Mouse (Mus musculus) hindbrain, postnatal 0 days (tissue): ENCODE data around the gene Disp1. TPM values are rescaled to one million over a fixed set of nuclear protein-coding genes. Genes with fewer than 3 reads are reported as not detected.

Experiments used
- ATAC-seq: fragments of 200-750 bp; cut with Nextera tagmentation; 2 replicates; pipeline ENCODE4 v1.8.0; 2017; ENCODE audit warnings: mild to moderate bottlenecking, moderate TSS enrichment, moderate library complexity
- DNase-seq: peaks from one replicate; pipeline ENCODE4 v3.0.0-alpha.2; 2015; ENCODE audit warnings: low spot score
- H3K27ac ChIP-seq: fragments of 300-500 bp; sonication (generic); 2 replicates; pipeline ENCODE4 v1.5.1; 2014; ENCODE audit warnings: mild to moderate bottlenecking
- H3K27me3 ChIP-seq: fragments of 300-500 bp; sonication (generic); 2 replicates; pipeline ENCODE4 v1.6.1; 2014; ENCODE audit warnings: low read length, mixed read lengths; ENCODE audit not compliant: insufficient read depth
- H3K36me3 ChIP-seq: fragments of 300-500 bp; sonication (generic); 2 replicates; pipeline ENCODE4 v1.6.1; 2014; ENCODE audit warnings: low read length, mixed read lengths; ENCODE audit not compliant: insufficient read depth
- H3K4me1 ChIP-seq: fragments of 300-500 bp; sonication (generic); 2 replicates; pipeline ENCODE4 v1.6.1; 2014; ENCODE audit warnings: antibody characterized with exemption, low read length, mixed read lengths; ENCODE audit not compliant: insufficient read depth
- H3K4me2 ChIP-seq: fragments of 300-500 bp; sonication (generic); 2 replicates; pipeline ENCODE4 v1.6.1; 2014; ENCODE audit warnings: low read depth, mild to moderate bottlenecking, low read length, moderate library complexity, mixed read lengths
- H3K4me3 ChIP-seq: fragments of 300-500 bp; sonication (generic); 2 replicates; pipeline ENCODE4 v1.5.1; 2014; ENCODE audit warnings: low read length
- H3K9ac ChIP-seq: fragments of 300-500 bp; sonication (generic); replicated peaks from 2 replicates; pipeline ENCODE4 v1.6.1; 2014; ENCODE audit warnings: mild to moderate bottlenecking, low read length, moderate library complexity, mixed read lengths
- H3K9me3 ChIP-seq: fragments of 300-500 bp; sonication (generic); 2 replicates; pipeline ENCODE4 v1.6.1; 2016; ENCODE audit warnings: low read length, mixed read lengths
- CTCF ChIP-seq: IDR thresholded peaks from 2 replicates; pipeline ENCODE4 v1.5.1; 2016; ENCODE audit warnings: antibody characterized with exemption, control low read depth, low read depth
- WGBS: fragments of 180-500 bp; shearing (Covaris S2); extraction: QIAGEN DNeasy Blood & Tissue Kit; methylation state at CpG from one replicate; pipeline ENCODE4 v1.1.7; 2014; 5-methylcytosine and 5-hydroxymethylcytosine counted together
- polyA plus RNA-seq: library from polyadenylated mRNA; unstranded; fragments of >200 nt; fragmentation: Nextera tagmentation; extraction: Ambion mirVana; gene quantifications from 2 replicates; pipeline ENCODE4 v1.2.1, GENCODE M21; 2015
- total RNA-seq: library from RNA; depleted of rRNA; stranded (reverse); fragments of >200 nt; gene quantifications from 2 replicates; pipeline ENCODE4 v1.2.3, GENCODE M21; 2014; rRNA removed

Gene Disp1
- total RNA-seq = 8.2 and 15.3 TPM in 2 replicates
- polyA plus RNA-seq = 7.4 and 7.9 TPM in 2 replicates

DNA sequence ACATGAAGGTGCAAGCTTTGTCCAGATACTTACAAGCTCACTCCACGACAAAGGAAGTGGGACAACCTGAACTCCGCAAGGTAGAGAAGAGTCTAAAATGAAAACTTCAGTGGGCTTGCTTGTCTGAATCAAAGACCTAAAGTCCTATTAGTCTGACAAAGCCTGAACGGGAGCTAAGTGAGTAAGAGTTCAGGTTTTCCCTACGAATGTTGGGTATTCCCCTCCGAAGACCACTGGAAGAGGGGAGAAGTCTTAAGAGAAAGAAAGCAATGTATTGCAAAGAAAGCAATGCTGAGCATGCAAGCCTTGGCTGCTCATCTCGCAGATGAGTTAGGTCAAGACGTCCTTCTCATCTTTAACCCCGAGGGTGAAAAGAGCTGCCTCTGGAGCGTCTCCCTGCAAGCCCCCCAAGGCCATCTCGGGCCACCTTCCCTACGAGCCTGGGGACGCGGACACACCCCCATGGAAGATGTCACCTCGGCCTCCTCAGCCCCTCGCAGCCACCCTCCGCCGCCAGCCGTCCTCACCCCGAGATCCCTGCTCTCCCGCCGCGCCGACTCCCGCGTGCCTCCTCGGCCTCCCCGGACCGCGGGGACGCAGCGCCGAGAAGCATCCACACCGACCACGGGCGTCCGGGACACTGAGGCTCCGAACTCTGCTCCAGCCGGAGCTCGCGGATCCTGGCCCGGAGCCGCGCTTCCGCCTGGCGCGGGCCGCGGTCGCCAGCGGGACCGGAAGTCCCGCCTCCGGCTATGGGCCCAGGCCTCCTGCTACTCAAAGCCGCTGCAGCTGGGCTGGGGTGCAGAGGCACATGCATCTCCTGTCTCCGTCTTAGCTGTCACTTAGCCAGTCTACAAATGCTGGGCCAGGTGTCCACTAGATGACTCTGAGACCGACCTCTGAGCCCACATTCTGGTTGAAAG is at the start of gene Disp1:
TSS of gene Disp1 (minus strand) at position 727 of the 923 bp plus-strand sequence.
- TF ChIP-seq CTCF = no peak
- H3K4me3 ChIP-seq = peak within 1 kb of the TSS; percentile 64
- peak within 1 kb of the TSS; percentile 85 for H3K4me2 ChIP-seq
- DNase-seq = peak; percentile 87
- H3K9me3 ChIP-seq = no peaks in the 10 kb centered on the region
- no peaks in the 10 kb centered on the region for H3K4me1 ChIP-seq
- H3K36me3 ChIP-seq = no peaks in the 10 kb centered on the region
- peak within 1 kb of the TSS; percentile 67; the same call in 1 of the 2 replicates for H3K27ac ChIP-seq
- H3K27me3 ChIP-seq = no peaks in the 10 kb centered on the region
- ATAC-seq = peak; percentile 90
- 3% methylated on average over 45 of the region's 56 CpGs for WGBS
- H3K9ac ChIP-seq = peak within 1 kb of the TSS; percentile 85

DNA sequence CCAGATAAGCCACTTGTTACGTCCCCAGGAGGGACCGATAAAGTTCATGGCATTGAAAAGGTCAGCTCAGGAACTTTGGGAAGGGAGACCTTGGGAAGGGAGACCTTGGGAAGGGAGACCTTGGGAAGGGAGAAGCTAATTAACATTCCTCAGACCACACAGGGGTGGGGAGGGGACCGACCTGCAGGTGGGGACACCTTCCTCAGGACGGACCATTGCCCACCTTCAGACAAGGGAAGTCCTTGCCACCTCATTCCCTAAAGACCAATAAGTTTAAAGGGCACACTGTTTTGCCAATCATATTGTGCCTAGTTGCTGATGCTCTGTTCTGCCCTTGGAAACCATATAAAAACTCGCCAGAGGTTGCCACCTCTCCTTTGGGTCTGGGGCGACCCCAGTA is 46.3 kb upstream of the Disp1 start:
- 83% methylated on average over 6 of the region's 6 CpGs for WGBS
- H3K4me2 ChIP-seq = no peak overlapping the region
- H3K4me3 ChIP-seq = no peak overlapping the region
- H3K27me3 ChIP-seq = no peaks in the 10 kb centered on the region
- no peak for TF ChIP-seq CTCF
- DNase-seq (no peak), ATAC-seq (no peak)
- no peak overlapping the region for H3K27ac ChIP-seq
- no peaks in the 10 kb centered on the region for H3K4me1 ChIP-seq
- H3K9ac ChIP-seq = no peak overlapping the region
- H3K9me3 ChIP-seq = no peaks in the 10 kb centered on the region
- no peaks in the 10 kb centered on the region for H3K36me3 ChIP-seq

DNA sequence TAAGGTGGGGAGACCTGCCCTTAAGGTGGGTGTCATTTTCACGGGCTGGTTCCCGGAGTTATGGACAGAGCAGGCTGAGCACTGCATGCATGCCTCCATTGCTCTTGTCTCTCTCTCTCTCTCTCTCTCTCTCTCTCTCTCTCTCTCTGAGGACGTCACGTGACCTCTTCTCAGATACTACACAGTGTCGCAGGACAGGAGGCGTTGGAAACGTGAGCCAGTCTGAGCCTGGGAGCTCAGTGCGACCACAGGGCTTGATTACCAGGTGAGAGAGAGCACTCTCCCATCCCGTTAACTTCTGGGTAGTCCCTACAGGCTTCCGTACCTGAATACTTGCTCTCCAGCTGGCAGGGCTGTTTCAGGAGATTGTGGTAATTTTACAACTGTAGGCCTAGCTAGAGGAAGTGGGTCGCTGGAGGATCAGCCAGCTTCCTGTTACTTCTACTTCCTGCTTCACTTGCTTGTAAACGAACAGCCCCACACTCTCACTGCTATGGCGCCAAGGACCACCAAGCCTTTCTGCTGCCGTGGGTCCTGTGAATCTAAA is 44.7 kb upstream of the Disp1 start:
- H3K9me3 ChIP-seq = no peaks in the 10 kb centered on the region
- no peak overlapping the region for H3K27ac ChIP-seq
- no peaks in the 10 kb centered on the region for H3K27me3 ChIP-seq
- DNase-seq (no peak), ATAC-seq (no peak)
- no peak overlapping the region for H3K4me3 ChIP-seq
- no peak for TF ChIP-seq CTCF
- H3K4me1 ChIP-seq = no peaks in the 10 kb centered on the region
- WGBS = 74% methylated on average over 14 of the region's 14 CpGs
- H3K4me2 ChIP-seq = no peak overlapping the region
- H3K36me3 ChIP-seq = no peaks in the 10 kb centered on the region
- no peak overlapping the region for H3K9ac ChIP-seq

DNA sequence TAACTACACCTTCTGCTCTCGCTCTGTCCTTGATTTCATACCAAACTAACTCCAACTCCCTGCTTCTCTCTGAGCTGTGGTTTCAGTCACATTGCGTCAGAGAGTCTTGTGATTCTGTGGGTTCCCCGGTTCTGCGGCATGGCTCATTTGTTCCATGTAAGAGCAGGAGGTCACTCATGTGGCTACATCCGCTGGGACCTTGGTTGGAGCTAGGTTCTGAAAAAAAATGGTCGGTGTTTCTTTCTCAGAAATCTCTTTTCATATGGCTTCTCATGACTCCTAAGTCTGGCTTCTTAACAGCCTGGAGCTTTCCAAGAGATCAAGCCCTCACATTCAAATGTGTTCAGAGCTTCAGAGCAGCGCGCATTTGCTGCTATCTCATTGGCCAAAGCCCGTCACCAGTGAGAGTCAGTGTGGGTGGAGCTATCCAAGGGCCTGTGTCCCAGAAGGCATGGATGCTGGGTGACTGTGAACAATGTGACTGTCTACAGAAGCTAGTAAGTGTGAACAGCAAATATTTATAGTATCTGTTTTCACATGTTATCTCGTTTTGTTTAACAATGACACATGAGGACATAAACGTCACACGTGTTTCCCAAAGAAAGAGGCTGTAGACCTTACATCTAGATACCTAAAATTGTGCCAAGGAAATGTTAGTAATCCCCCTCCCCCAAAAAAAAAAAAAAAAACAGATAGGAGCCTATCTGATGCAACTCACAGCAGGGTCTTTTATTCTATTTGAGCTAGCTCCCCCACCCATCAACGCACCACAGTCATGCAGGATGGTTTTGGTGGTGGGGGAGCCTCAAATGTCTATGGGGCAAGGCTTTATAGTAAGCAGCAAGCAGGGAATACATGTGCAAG is 43.1 kb upstream of the Disp1 start:
- Histone ChIP-seq H3K9me3 (no peaks in the 10 kb centered on the region), H3K4me3 (no peak overlapping the region), H3K9ac (no peak overlapping the region), H3K4me2 (no peak overlapping the region), H3K4me1 (no peaks in the 10 kb centered on the region), H3K36me3 (no peaks in the 10 kb centered on the region), H3K27me3 (no peaks in the 10 kb centered on the region), H3K27ac (no peak overlapping the region)
- ATAC-seq = no peak
- TF ChIP-seq CTCF = no peak
- no peak for DNase-seq
- 78% methylated on average over 13 of the region's 13 CpGs for WGBS

DNA sequence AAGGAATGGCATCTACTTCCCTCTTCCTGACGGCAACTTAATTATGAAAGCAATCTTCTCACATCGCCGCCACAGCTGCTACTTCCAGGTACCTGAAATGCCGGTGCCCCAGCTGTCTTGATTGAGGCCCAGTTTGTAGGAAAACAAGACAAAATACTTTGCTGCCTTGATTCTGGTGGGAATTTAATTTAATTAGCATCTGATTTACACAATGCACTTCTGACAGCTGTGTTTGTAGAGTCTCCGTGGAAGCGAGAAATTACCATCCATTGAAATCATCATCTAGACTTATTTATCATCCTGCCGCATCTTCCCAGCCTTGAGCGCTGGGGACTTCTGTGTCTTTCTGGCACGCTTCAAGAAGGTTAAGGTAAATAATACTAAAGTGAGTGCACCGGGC is 31.3 kb upstream of the Disp1 start:
- no peak for ATAC-seq
- no peaks in the 10 kb centered on the region for H3K36me3 ChIP-seq
- no peak overlapping the region for H3K9ac ChIP-seq
- peak; percentile 46 for DNase-seq
- H3K4me2 ChIP-seq = no peak overlapping the region
- H3K4me1 ChIP-seq = no peaks in the 10 kb centered on the region
- no peak for TF ChIP-seq CTCF
- H3K27ac ChIP-seq = no peak overlapping the region
- H3K4me3 ChIP-seq = no peak overlapping the region
- WGBS = 42% methylated on average over 10 of the region's 10 CpGs
- H3K9me3 ChIP-seq = no peaks in the 10 kb centered on the region
- H3K27me3 ChIP-seq = no peaks in the 10 kb centered on the region

DNA sequence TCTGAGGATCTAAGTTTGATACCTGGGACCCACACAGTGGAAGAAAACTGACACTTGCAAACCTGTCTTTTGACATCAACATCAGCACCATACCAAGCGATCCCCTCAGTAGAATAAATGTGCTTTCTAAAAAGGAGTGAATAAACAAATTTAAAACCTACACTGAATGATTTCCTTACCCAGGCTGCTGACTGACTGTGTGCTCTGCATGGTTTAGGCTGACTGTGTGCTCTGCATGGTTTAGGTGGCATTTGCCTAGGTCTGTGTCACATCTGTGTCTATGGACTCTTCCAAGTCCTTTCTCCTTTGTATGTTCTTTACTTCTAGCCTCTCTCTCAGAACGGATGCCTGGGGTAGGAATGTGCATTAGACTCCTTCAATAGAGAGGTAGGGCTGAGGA is 30.5 kb upstream of the Disp1 start:
- no peak overlapping the region for H3K4me3 ChIP-seq
- DNase-seq = no peak
- 79% methylated on average over 2 of the region's 2 CpGs for WGBS
- no peak overlapping the region for H3K27ac ChIP-seq
- H3K4me1 ChIP-seq = no peaks in the 10 kb centered on the region
- H3K36me3 ChIP-seq = no peaks in the 10 kb centered on the region
- no peaks in the 10 kb centered on the region for H3K27me3 ChIP-seq
- ATAC-seq = no peak
- no peak for TF ChIP-seq CTCF
- no peaks in the 10 kb centered on the region for H3K9me3 ChIP-seq
- H3K9ac ChIP-seq = no peak overlapping the region
- no peak overlapping the region for H3K4me2 ChIP-seq
